Mouse (Mus musculus) cerebellum, adult 8-10 months (tissue): ENCODE data around the gene Otud7b.
A peak's percentile ranks its signal among the peaks of the same experiment; 100 is the strongest.

ENCODE experiments used
- DNase-seq: peaks from one replicate; pipeline ENCODE4 v3.0.0; 2022

Gene Otud7b

DNA sequence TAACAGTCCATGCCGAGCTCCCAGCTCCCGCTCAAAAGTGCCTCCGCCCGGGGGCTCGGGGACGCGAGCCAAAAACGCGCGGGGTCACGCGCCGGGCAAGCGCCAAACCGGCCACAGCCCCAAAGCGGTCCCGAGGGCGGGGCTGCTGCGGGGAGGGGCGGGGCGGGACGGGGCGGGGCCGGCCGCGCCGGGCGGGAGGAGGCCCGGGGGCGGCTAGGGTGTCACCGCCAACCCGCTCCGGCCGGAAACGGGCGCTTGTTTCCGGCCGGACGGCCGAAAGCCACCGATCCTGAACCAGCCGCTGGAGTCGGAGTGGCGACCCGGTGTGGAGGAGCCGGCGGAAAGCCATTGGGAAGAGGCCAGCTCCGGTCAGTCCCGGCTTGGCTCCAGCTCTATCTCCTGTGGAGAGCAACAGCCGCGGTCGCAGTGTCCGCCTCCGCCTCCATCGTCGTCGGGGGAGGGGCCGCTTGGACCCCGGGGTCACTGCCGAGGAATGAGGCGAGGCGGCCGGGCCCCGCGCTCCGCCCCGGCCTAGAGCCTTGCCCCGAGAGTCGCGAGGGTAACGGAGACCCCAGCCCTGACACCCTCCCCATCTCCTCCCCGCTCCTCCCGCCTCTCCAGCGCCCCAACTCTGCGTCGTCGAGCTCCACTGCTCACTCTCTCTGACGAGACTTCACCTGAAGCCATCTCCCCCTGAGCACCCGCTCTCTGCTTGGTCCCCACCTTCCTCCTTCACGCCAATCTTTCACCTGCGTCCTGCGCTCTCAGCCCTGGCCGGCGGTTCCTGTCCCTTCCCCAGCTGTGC lies at the start of gene Otud7b:
Gene Otud7b, plus strand, starts transcription at position 267 of the 805 bp plus-strand sequence.
- DNase-seq: peak; percentile 80

GRCm38 (mm10) chr3:96055294-96055693 lies 49.0 kb upstream of the Otud7b start:
- no peak for DNase-seq

- DNase-seq: no peak
Observed at GRCm38 (mm10) chr3:96056031-96056430, 48.3 kb upstream of the Otud7b start.

DNA sequence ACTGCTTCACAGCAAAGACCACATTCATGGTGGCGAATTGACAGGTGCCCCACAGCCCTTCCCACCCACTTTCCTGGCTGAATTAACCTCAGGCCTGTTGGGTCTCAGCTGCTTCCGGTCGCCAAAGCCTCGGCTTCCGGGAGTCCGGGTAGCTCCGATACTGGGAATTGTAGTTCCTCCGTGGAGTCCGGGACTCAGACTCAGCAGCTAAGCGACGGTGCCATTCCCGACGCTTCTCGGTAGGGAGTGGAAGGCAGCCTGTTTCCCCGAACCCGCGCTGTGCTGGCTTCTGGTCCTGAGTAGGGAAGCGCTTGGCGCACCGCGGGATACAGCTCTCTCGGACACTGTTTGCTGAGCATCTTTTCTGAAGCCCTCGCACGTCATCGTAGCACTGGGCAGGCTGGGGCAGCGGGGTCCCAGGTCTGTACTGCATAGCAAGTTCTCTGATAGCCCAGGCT lies 46.6 kb upstream of the Otud7b start:
- peak; percentile 91 for DNase-seq

GRCm38 (mm10) chr3:96058231-96058896 lies 46.0 kb upstream of the Otud7b start, which contains the start of gene Vps45:
TSS of gene Vps45 (minus strand) at chr3:96058466.
- DNase-seq: peak; percentile 68

DNA sequence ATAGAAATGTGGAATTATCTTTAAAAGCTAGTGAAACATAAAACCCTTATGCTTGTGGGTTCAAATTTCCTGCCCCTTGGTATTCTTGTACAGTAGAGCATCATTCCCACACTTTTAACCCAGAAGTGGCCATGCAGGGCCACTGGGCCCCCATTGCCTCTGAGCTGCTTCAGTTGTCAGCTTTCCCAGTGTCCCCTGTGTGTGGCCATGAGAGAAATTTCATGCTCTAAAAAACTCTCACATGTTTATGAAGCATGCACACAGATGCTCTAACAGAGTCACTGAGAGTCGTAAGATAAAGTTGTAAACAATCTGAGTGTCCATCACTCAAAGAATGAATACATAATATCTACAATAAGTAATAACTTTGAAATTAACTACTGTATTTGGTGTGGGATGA lies 44.2 kb upstream of the Otud7b start:
- DNase-seq: no peak

DNA sequence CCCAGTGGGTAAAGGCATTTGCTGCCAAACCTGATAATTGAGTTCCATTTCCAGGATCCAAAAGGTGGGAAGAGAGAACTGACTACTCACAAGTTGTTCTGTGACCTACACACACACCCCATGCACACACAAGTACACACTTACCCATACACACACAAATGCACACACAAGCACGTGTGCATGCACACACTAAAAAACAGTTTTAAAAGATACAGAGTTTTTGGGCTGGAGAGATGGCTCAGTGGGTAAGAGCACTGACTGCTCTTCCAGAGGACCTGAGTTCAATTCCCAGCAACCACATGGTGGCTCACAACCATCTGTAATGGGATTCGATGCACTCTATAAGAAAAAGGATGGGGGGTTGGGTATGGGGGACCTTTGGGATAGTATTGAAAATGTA lies 41.0 kb upstream of the Otud7b start:
- no peak for DNase-seq

GRCm38 (mm10) chr3:96064217-96064616 lies 40.1 kb upstream of the Otud7b start:
- DNase-seq: no peak

GRCm38 (mm10) chr3:96065147-96065546 lies 39.2 kb upstream of the Otud7b start:
- no peak for DNase-seq

DNA sequence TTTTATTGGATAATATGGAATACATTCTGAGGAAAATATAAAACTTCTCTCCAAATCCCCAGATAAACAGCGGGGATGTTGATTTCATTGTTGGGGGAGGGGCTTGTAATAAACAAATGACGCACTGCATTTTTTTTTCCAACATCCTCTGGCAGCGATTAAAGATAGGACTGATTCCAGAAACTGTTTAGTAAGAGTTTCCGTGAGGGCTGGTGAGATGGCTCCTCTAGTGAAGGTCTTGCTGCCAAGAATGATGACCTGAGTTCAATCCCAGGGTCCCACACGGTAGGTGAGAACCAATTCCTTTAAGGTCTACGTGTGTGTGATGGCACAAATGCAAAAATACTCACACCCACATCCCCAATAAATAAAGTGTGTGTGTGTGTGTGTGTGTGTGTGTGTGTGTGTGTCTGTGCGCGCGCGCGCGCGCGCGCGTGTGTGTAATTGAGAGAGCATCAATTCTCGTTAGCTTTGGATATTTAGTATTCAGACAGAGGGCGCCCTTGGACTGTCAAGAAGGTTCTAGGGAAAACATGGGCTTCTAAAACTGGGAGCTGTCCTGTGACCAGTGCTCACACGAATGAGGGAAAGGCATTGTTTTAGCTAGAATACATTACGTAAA lies 38.5 kb upstream of the Otud7b start:
- DNase-seq: peak; percentile 77

DNA sequence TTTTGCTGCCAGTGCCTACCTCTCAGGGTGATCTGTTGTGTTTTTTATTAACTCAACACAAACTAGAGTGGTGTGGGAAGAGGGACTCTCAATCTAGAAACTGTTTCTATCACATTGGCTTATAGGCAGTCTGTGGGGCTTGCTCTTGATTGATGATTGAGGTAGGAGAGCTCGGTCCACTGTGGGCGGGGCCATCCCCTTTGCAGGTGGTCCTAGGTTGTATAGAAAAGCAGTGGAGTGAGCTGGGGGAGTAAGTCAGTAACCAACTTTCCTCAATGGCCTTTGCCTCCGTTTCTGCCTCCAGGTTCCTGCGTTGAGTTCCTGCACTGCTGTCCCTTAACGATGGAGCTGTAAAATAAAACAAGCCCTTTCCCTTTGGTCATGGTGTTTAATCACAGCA lies 37.6 kb upstream of the Otud7b start:
- no peak for DNase-seq

- no peak for DNase-seq
Observed at GRCm38 (mm10) chr3:96069046-96069445, 35.3 kb upstream of the Otud7b start.

- DNase-seq: no peak
Observed at GRCm38 (mm10) chr3:96069542-96069941, 34.8 kb upstream of the Otud7b start.

GRCm38 (mm10) chr3:96070241-96070640 lies 34.1 kb upstream of the Otud7b start:
- no peak for DNase-seq

DNA sequence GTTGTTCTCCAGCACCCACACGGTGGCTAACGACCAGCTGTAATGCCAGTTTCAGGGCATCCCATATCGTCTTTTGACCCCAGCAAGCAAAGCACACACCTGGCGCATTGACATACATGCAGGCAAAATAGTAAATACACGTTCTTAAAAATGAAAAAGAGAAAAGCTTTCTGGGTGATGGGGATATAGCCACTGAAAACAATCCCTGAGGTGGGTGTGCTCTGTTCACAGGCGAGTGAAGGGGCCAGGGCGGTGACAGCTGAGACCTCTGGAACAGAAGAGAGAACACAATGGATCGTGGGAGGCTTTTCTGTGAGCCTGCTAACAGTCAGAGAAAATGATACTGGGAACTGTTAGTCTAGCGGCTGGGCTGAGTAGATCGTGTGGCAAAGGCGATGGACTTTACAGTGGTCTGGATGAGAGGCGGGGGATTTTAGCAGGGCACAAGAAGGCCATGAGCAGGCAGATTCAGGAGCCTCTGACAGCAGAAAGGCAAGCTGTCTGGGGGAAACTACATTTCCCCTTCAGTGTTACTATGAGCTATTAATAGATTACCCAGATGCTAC lies 31.3 kb upstream of the Otud7b start:
- no peak for DNase-seq

DNA sequence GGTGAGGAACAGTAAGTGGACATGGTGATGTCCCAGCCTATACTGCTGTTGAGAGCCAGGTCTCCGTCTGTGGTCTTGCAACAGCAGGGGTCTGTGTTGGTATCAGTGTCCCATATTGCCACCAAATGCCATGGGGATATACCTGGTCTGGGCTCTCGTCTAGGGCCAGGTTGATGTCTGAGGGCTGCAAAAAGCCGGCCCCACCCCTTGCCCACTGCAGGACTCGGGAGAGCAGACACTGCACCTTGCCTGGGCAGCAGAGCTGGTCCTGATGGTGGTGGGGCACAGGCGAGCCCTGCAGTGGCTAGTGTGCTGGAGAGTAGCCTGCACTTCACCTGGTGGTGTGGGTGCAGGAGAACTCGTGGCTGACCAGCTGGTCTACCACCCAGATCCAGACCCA lies 26.3 kb upstream of the Otud7b start:
- no peak for DNase-seq

DNA sequence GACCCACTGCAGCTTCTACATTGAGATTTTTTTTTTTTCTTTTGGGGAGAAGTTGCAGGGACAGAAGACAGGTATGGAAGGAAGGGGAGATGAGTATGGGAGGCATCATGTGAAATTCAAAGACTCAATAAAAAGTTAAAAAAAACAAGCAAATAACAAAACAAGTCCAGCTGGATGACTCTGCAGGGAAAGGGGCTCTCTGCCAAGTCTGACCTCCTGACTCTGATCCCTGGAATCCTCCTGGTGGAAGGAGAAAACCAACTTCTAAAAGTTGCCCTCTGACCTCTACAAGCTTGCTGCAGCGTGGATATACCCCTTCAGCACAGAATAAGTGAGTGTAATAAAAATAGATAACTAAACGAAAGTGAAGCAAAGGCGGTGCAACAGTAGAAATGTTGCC lies 25.6 kb upstream of the Otud7b start:
- no peak for DNase-seq

GRCm38 (mm10) chr3:96081006-96081405 lies 23.3 kb upstream of the Otud7b start:
- no peak for DNase-seq

DNA sequence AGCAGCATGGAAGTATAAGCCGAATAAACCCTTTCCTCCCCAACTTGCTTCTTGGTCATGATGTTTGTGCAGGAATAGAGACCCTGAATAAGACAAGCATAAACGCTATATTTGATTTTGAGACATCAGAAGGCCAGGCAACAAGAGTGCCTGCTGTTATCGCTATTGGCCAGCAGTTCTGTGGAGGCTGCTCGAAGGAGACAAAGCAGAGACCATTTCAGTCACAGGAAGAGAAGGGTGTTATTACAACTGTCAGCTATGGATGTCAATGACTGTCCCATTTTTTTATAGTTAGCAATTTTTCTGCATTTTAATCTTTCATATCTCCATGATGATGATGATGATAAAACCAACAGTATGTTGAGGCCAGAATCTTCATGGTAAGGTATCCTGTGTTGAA lies 22.7 kb upstream of the Otud7b start:
- no peak for DNase-seq

- no peak for DNase-seq
Observed at GRCm38 (mm10) chr3:96082100-96082499, 22.2 kb upstream of the Otud7b start.

- no peak for DNase-seq
Observed at GRCm38 (mm10) chr3:96082714-96083508, 21.4 kb upstream of the Otud7b start.

- no peak for DNase-seq
Observed at GRCm38 (mm10) chr3:96084146-96084755, 20.1 kb upstream of the Otud7b start.
